Mouse (Mus musculus): ENCODE measurements around the gene Ptprt.

DNA sequence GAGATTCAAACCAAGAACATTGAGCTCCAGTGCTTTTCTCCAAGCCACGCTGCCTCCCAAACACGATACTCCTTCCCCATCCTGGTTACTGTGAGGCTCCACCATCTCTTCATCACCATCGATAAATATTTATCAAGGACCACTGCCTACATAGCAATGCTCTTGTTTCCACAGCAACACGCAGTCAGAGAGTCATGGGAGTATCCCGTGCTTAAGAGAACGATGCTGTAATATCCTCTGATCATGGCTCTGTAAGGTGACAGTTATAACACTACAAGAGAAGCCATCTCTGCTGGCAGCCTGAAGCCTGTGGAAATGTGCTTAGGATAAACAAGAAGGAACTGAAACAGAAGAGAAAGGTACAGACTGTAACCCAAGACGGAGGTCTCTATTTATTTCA, 3.4 kb downstream of the Ptprt start:
- TF ChIP-seq GATA1 (IDR thresholded peaks at IDR 0.05; ENCODE audit: low read depth, low read length) (no peak), CTCF (IDR thresholded peaks at IDR 0.05 in 2 of 3, conservative IDR thresholded peaks at IDR 0.05 in 1 of 3; ENCODE audit: control insufficient read depth in 1 of 3, insufficient read depth in 1 of 3, low read depth in 2 of 3, low read length in 3 of 3, poor library complexity in 1 of 3, severe bottlenecking in 1 of 3) (no peak), CHD2 (IDR thresholded peaks at IDR 0.05; ENCODE audit: low read length) (no peak), EP300 (IDR thresholded peaks at IDR 0.05; ENCODE audit: low read depth in 1 of 2, low read length in 2 of 2) (no peak), POLR2AphosphoS2 (IDR thresholded peaks at IDR 0.05; ENCODE audit: low read length) (no peak), POLR2A (IDR thresholded peaks at IDR 0.05; ENCODE audit: control insufficient read depth in 1 of 2, insufficient read depth in 1 of 2, low read depth in 1 of 2, low read length in 2 of 2, poor library complexity in 1 of 2) (no peak), JUND (IDR thresholded peaks at IDR 0.05; ENCODE audit: low read depth, low read length) (no peak), UBTF (IDR thresholded peaks at IDR 0.05; ENCODE audit: borderline replicate concordance, insufficient read depth, low read depth, low read length) (no peak)
